Mouse (Mus musculus) CH12.LX (cell line): ENCODE measurements around the gene Zfp266.

Experiments used
- BHLHE40 ChIP-seq: IDR thresholded peaks from 2 replicates; pipeline ENCODE4 v1.6.1; 2011; ENCODE audit warnings: mild to moderate bottlenecking, low read depth, low read length, improper control_type of control experiment
- CTCF ChIP-seq, 2 experiments: IDR thresholded peaks in 1 of 2; conservative IDR thresholded peaks in 1 of 2; 2 replicates each; pipeline ENCODE4 v1.5.1; 2011 to 2012; ENCODE audit warnings: low read depth in 2 of 2, low read length in 2 of 2, improper control_type of control experiment in 1 of 2, inconsistent platforms in 1 of 2, mild to moderate bottlenecking in 1 of 2, moderate library complexity in 1 of 2
- EP300 ChIP-seq: IDR thresholded peaks from 2 replicates; pipeline ENCODE4 v1.6.1; 2011; ENCODE audit warnings: low read length, improper control_type of control experiment
- HCFC1 ChIP-seq: IDR thresholded peaks from 2 replicates; pipeline ENCODE4 v1.6.1; 2012; ENCODE audit warnings: low read depth, mild to moderate bottlenecking, inconsistent platforms, low read length, improper control_type of control experiment
- JUND ChIP-seq: conservative IDR thresholded peaks from 2 replicates; pipeline ENCODE4 v1.6.1; 2011; ENCODE audit warnings: low read depth, low read length, improper control_type of control experiment
- MEF2A ChIP-seq: IDR thresholded peaks from 2 replicates; pipeline ENCODE4 v1.6.1; 2014; ENCODE audit warnings: low read depth, mild to moderate bottlenecking, inconsistent platforms, low read length, improper control_type of control experiment, borderline replicate concordance
- NRF1 ChIP-seq: IDR thresholded peaks from 2 replicates; pipeline ENCODE4 v1.6.1; 2014; ENCODE audit warnings: low read depth, mild to moderate bottlenecking, inconsistent platforms, low read length, improper control_type of control experiment, moderate library complexity
- POLR2A ChIP-seq: IDR thresholded peaks from 2 replicates; pipeline ENCODE4 v1.6.1; 2011; ENCODE audit warnings: low read depth, mild to moderate bottlenecking, improper control_type of control experiment, low read length
- POLR2AphosphoS2 ChIP-seq: IDR thresholded peaks from 2 replicates; pipeline ENCODE4 v1.6.1; 2011; ENCODE audit warnings: low read depth, low read length, improper control_type of control experiment
- SIN3A ChIP-seq: IDR thresholded peaks from 2 replicates; pipeline ENCODE4 v1.6.1; 2012; ENCODE audit warnings: low read length, improper control_type of control experiment, inconsistent platforms
- TCF12 ChIP-seq: IDR thresholded peaks from 2 replicates; pipeline ENCODE4 v1.6.1; 2014; ENCODE audit warnings: low read depth, mild to moderate bottlenecking, inconsistent platforms, low read length, improper control_type of control experiment
- UBTF ChIP-seq: IDR thresholded peaks from 2 replicates; pipeline ENCODE4 v1.6.1; 2012; ENCODE audit warnings: low read depth, mild to moderate bottlenecking, inconsistent platforms, low read length, improper control_type of control experiment, moderate library complexity
- USF1 ChIP-seq: IDR thresholded peaks from 2 replicates; pipeline ENCODE4 v1.6.1; 2014; ENCODE audit warnings: low read depth, mild to moderate bottlenecking, inconsistent platforms, low read length, improper control_type of control experiment

DNA sequence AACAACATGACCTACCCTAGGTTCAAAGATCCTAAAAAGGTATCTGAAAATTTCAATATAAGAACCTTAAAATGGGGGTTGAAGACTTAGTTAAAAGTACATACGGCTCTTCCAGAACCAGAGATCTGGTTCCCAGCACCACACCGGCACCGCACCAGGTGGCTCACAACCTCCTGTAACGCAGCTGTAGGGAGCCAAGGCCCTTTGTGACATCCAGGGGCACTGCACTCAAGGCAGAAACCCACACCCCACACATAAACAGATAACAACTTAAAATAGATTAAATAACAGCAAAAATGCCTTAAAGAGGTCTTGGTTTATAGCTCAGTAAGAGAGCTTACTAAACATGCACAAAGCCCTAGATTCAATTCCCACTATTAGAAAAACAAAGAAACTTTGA lies 1.3 kb downstream of the Zfp266 start:
- TF ChIP-seq POLR2A (no peak), HCFC1 (no peak), NRF1 (no peak), CTCF (conservative IDR thresholded peaks at IDR 0.05 in 1 of 2, IDR thresholded peaks at IDR 0.05 in 1 of 2; ENCODE audit: low read depth in 2 of 2, low read length in 2 of 2) (no peak), UBTF (no peak), EP300 (no peak), JUND (no peak), TCF12 (no peak), MEF2A (no peak), BHLHE40 (no peak), SIN3A (peak; percentile 32; the same call in 1 of the 2 replicates), POLR2AphosphoS2 (no peak), USF1 (no peak)
